ENCODE assay signal across 32 mouse cellular contexts in genomic region chr9:57271837-57272562, GRCm38 (mm10). TPM values are rescaled to one million over a fixed set of nuclear protein-coding genes. Genes with fewer than 3 reads are reported as not detected.
A peak's percentile ranks its signal among the peaks of the same experiment; 100 is the strongest.
DNase-seq lines count a peak whose midpoint lies in the region; ATAC-seq lines count a peak whose summit lies in the region.
"Had no signal": no experiment of that assay in that cellular context is flagged by ENCODE, and none has a peak within 500 bp of the region (broad histone marks: within the 10 kb centered on the region; RNA-seq: fewer than 3 reads in every experiment).

No protein-coding gene starts in this region.

- H3K27me3 ChIP-seq in megakaryocyte, embryonic 14.5 days (replicated peaks) = peaks cover 18% of the 10 kb centered on the region
- H3K27me3 ChIP-seq: embryonic facial prominence, embryonic 13.5 days; lung, embryonic 15.5 days had no signal

- DNase-seq in embryo, embryonic 10 days (ENCODE audit: low spot score) = peak; percentile 47
- no peak for DNase-seq in embryo, embryonic 11 days
- DNase-seq in adipocyte (ENCODE audit: low spot score) = peak; percentile 89
- DNase-seq in neural tube, embryonic 10.5 days (ENCODE audit: extremely low spot score, low spot score) = no peak
- no peak for DNase-seq in spleen, postnatal 36 days (ENCODE audit: low spot score in 2 of 2)
- DNase-seq: cerebellum, adult 11-12 months; gastrocnemius, adult 2 months; heart, postnatal 10 days; left cerebral cortex, postnatal 4 days had no signal

- no peaks in the 10 kb centered on the region for H3K36me3 ChIP-seq in megakaryocyte, embryonic 14.5 days (replicated peaks; ENCODE audit: low read length)
- H3K36me3 ChIP-seq: embryonic facial prominence, embryonic 13.5 days; heart, embryonic 12.5 days; liver, embryonic 15.5 days; lung, embryonic 15.5 days; neural tube, embryonic 15.5 days had no signal

- no peaks in the 10 kb centered on the region for H3K9me3 ChIP-seq in megakaryocyte, embryonic 14.5 days
- H3K9me3 ChIP-seq: embryonic facial prominence, embryonic 13.5 days; heart, embryonic 12.5 days; liver, embryonic 15.5 days; lung, embryonic 15.5 days; neural tube, embryonic 15.5 days had no signal

- ATAC-seq in megakaryocyte, adult 5-6 weeks (ENCODE audit: poor library complexity, severe bottlenecking) = no peak
- ATAC-seq: hindbrain, postnatal 0 days; intestine, postnatal 0 days had no signal

- H3K4me3 ChIP-seq in megakaryocyte, embryonic 14.5 days (replicated peaks) = peak overlapping the region; percentile 0
- H3K4me3 ChIP-seq: embryonic facial prominence, embryonic 13.5 days; erythroblast, embryonic 14.5 days; gastrocnemius, adult 2 months; heart, embryonic 12.5 days; liver, embryonic 15.5 days; lung, embryonic 15.5 days; neural tube, embryonic 15.5 days had no signal

- H3K4me1 ChIP-seq in megakaryocyte, embryonic 14.5 days = peaks cover 96% of the 10 kb centered on the region

RNA-seq across cellular contexts. Expression of gene 1700017B05Rik, which starts 9.6 kb away (rescaled TPM):
- polyA plus RNA-seq in megakaryocyte, embryonic 14.5 days (2012; ENCODE audit: insufficient read depth, low replicate concordance) = 78.6 and 106 TPM in 2 replicates
- total RNA-seq in megakaryocyte, adult 5-6 weeks (2015) = 15.6 and 17.9 TPM in 2 replicates
- total RNA-seq in megakaryocyte, adult 5-6 weeks (2017) = 8.4 and 15.1 TPM in 2 replicates

RNA-seq across cellular contexts. Expression of gene Trcg1, which starts 35.6 kb away (rescaled TPM):
- polyA plus RNA-seq in megakaryocyte, embryonic 14.5 days (2012; ENCODE audit: insufficient read depth, low replicate concordance) = not detected in 2 replicates
- not detected in 2 replicates for total RNA-seq in megakaryocyte, adult 5-6 weeks (2015)
- not detected in 2 replicates for total RNA-seq in megakaryocyte, adult 5-6 weeks (2017)
- total RNA-seq: gastrocnemius, adult 2 months; gastrocnemius, postnatal 4 days; heart, postnatal 10 days; hindbrain, postnatal 0 days; layer of hippocampus, postnatal 10 days; left cerebral cortex, adult 8-10 months; left cerebral cortex, postnatal 4 days; midbrain, postnatal 0 days had no signal
- polyA plus RNA-seq: C2C12; embryonic facial prominence, embryonic 13.5 days; erythroblast, embryonic 14.5 days; forebrain, embryonic 14.5 days; frontal cortex, adult 2 months; heart, embryonic 12.5 days; hindbrain, embryonic 11.5 days; hindbrain, postnatal 0 days; intestine, postnatal 0 days; kidney, embryonic 14.5 days; large intestine, adult 2 months; liver, embryonic 15.5 days; lung, embryonic 15.5 days; macrophage; midbrain, embryonic 11.5 days; midbrain, postnatal 0 days; neural tube, embryonic 15.5 days; urinary bladder, adult 2 months had no signal

Comparison
In these comparisons a context has a peak if more than half of its experiments do, and no peak if none do; other contexts are left out.
1. DNase-seq: peak in embryo, embryonic 10 days (single experiment) and adipocyte (single experiment); none in embryo, embryonic 11 days (single experiment), neural tube, embryonic 10.5 days (single experiment) and spleen, postnatal 36 days (0 of 2).